Mouse (Mus musculus): ENCODE results near the gene Ap4m1.
A peak's percentile ranks its signal among the peaks of the same experiment; 100 is the strongest.

The Ap4m1 gene

GRCm38 (mm10) chr5:138171695-138172491 lies at the start of gene Ap4m1, which contains the start of gene Mcm7:
TSS of gene Ap4m1 (plus strand) at chr5:138172002.
TSS of gene Mcm7 (minus strand) at chr5:138172422.
- DNase-seq (ENCODE audit: low read depth) = peak; percentile 96

- DNase-seq (ENCODE audit: low read depth) = no peak
Observed at GRCm38 (mm10) chr5:138132425-138133064, 39.3 kb upstream of the Ap4m1 start.

- DNase-seq (ENCODE audit: low read depth) = no peak
Observed at GRCm38 (mm10) chr5:138137257-138137656, 34.5 kb upstream of the Ap4m1 start.

GRCm38 (mm10) chr5:138137935-138138549 lies 33.8 kb upstream of the Ap4m1 start:
- DNase-seq (ENCODE audit: low read depth) = peak; percentile 31

- DNase-seq (ENCODE audit: low read depth) = no peak
Observed at GRCm38 (mm10) chr5:138138585-138138984, 33.2 kb upstream of the Ap4m1 start.

- no peak for DNase-seq (ENCODE audit: low read depth)
Observed at GRCm38 (mm10) chr5:138154390-138154789, 17.4 kb upstream of the Ap4m1 start.

GRCm38 (mm10) chr5:138155443-138155976 lies 16.3 kb upstream of the Ap4m1 start, which contains the start of gene Zfp113:
TSS of gene Zfp113 (minus strand) at chr5:138155744.
- peak; percentile 96 for DNase-seq (ENCODE audit: low read depth)

- no peak for DNase-seq (ENCODE audit: low read depth)
Observed at GRCm38 (mm10) chr5:138160224-138160762, 11.5 kb upstream of the Ap4m1 start.

GRCm38 (mm10) chr5:138160842-138161665 lies 10.7 kb upstream of the Ap4m1 start, which contains the start of gene Cops6:
TSS of gene Cops6 (plus strand) at chr5:138161071.
- DNase-seq (ENCODE audit: low read depth) = peak; percentile 61

- DNase-seq (ENCODE audit: low read depth) = no peak
Observed at GRCm38 (mm10) chr5:138163046-138163445, 8.8 kb upstream of the Ap4m1 start.

GRCm38 (mm10) chr5:138163610-138164009 lies 8.2 kb upstream of the Ap4m1 start:
- DNase-seq (ENCODE audit: low read depth) = no peak

GRCm38 (mm10) chr5:138165594-138165993 lies 6.2 kb upstream of the Ap4m1 start:
- no peak for DNase-seq (ENCODE audit: low read depth)

- DNase-seq (ENCODE audit: low read depth) = peak; percentile 82
Observed at GRCm38 (mm10) chr5:138170936-138171561, 753 bp upstream of the Ap4m1 start.

- DNase-seq (ENCODE audit: low read depth) = no peak
Observed at GRCm38 (mm10) chr5:138173217-138173616, 1.4 kb downstream of the Ap4m1 start.

GRCm38 (mm10) chr5:138186950-138187638 lies 15.3 kb downstream of the Ap4m1 start, which contains the start of the genes Taf6 and Cnpy4:
TSS of gene Taf6 (minus strand) at chr5:138187451.
TSS of gene Cnpy4 (plus strand) at chr5:138187485.
- DNase-seq (ENCODE audit: low read depth) = peak; percentile 79

- DNase-seq (ENCODE audit: low read depth) = peak; percentile 60
Observed at GRCm38 (mm10) chr5:138187661-138188306, 16.0 kb downstream of the Ap4m1 start.

- peak; percentile 74 for DNase-seq (ENCODE audit: low read depth)
Observed at GRCm38 (mm10) chr5:138193771-138194727, 22.2 kb downstream of the Ap4m1 start, which contains the start of gene Mblac1. TSS of gene Mblac1 (plus strand) at chr5:138194314.

- DNase-seq (ENCODE audit: low read depth) = no peak
Observed at GRCm38 (mm10) chr5:138194755-138195345, 23.0 kb downstream of the Ap4m1 start.
